Mouse (Mus musculus): ENCODE data around the gene Kcnq1.
A peak's percentile ranks its signal among the peaks of the same experiment; 100 is the strongest.

Kcnq1 gene

DNA sequence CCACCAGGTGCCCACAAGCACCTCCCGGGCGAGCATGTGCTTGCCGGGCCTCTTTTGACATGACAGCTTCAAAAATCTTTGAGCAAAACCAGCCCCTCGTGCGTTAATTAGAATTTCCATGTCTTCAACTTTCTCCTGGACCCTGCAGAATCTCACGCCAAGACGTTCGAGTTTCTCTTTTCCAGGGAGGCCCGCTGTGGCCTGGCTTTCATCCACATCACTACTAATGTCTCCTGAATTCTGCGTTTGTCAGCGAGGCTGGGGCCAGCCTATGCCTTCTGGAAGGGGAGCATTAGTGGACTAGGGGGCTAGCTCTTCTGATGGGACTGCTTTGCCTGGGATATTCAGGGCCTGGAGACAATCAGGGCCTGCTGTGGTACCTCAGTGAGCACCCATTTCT lies 159.2 kb downstream of the Kcnq1 start:
- DNase-seq (ENCODE audit: low read depth in 1 of 2, low spot score in 2 of 2): no peak

DNA sequence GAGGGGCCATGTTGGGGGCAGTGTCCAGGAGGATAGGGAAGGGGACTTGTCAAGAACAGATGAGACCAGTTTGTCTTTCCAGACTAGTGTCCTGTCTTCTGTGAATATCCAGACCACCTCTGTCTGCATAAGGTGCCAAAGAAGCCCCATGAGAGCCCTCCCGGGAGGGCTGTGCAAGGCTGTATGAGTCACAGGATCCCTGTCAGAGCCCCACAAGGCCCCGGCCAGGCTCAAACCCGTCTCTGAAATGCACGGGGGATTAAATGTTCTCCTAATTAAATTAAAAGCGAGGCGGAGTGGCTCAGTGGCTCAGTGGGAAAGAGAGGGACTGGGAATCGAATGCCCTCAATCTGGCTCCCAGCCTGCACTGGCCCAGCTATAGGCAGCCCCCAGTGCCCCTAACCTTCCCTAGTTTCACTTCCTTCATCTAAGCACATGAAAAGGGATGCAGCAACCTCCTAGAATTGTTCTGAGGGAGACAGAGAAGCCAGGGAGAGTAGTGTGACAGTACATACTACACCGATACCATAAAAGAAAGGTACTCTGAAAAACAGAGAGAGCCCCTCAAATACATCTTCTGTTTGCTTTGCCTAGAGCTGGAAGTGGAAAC lies 159.8 kb downstream of the Kcnq1 start:
- no peak for DNase-seq (ENCODE audit: low read depth in 1 of 2, low spot score in 2 of 2)

DNA sequence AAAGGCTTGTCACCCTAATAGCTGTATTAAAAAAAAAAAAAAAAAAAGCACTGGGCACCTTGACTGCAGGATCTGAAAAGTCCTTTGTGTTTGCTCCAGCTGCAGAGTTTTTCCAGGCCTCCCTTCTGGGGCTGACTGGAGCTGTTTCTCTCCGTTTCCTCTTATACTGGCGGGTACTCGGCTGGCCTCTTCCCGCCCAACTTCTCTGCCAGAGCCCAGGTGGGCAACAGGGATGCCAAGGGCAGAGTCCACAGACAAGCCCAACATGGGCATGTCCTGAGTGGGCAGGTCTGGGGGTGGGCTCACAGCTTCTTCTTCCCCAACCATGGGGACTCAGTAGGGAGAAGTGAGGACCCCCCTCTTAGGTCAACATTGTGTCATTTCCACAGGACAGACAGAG lies 167.6 kb downstream of the Kcnq1 start:
- no peak for DNase-seq (ENCODE audit: low read depth in 1 of 2, low spot score in 2 of 2)

DNA sequence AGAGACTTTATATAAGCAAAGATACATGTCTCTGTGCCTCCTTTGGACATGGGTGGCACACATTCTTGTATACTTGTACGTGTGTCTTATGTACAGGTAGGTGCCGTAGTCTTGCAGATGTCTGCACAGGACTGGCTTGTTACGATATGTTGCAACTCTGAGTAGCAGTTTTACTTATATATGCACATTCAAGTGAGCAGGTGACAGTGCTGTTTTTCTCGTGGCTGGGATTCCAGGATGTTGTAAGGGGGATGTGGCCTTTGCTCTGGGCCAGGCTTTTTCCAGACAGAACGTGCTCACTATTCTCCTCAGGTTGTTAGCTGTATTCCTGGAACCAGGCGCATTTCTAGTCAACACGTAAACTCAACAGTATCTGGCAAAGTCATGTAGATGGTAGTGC lies 168.9 kb downstream of the Kcnq1 start:
- no peak for DNase-seq (ENCODE audit: low read depth in 1 of 2, low spot score in 2 of 2)

DNA sequence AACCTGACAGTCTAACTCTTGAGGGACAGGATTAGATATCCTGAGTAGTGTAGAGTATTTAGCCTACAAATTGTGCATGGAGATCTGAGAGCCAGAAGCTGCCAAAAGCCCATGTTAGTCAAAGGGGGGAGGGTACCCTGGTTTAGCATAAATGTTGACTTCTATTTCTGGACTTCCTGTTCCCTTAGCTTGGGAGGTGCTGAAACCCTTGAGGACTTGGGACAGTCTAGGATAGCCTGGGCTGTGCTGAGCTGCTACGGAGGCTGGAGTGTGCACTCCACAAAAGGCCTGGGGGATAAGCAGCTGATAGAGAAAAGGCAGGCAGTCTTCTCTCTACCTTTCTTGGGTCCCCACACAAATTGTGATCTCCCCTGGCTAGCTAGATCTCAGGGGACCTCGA lies 177.5 kb downstream of the Kcnq1 start:
- DNase-seq (ENCODE audit: low read depth in 1 of 2, low spot score in 2 of 2): no peak

DNA sequence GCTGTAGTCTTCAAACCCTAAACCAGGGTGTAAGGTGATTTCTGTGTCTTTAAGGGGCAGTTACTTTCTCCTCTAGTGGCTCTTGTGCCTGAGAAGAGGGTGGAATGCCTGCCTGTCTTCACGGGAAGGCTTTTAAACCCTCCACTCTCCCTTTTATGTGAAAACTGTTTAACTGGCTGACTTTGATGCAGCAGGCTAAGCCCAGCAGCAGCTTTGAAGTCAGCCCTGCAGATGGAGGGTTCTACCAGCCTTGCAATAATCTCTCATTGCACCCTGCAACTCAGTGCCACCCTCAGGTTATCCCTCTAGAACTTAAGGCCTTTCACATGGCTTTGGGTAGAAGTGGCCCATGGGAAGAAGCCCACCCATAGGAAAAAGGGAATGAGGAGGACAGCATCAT lies 178.7 kb downstream of the Kcnq1 start:
- DNase-seq (ENCODE audit: low read depth in 1 of 2, low spot score in 2 of 2): no peak

DNA sequence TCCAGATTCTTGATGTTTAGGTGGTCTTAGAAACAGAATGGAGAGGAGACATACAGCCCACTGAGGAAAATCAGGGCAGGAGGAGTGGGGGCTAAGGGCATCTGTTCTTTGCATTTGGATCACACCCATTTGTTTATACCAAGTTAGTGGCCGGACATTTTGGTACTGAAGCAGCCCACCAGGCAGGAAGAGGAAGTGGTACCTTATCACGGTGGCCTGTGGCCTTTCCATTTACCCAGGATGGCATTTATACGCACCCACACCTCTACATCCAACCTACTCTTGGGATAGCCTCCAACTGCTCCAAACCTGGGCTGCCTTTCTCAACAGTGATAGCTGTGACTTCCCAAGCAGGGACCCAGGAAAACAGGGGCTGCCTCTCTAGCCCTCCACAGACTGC lies 179.3 kb downstream of the Kcnq1 start:
- no peak for DNase-seq (ENCODE audit: low read depth in 1 of 2, low spot score in 2 of 2)

DNA sequence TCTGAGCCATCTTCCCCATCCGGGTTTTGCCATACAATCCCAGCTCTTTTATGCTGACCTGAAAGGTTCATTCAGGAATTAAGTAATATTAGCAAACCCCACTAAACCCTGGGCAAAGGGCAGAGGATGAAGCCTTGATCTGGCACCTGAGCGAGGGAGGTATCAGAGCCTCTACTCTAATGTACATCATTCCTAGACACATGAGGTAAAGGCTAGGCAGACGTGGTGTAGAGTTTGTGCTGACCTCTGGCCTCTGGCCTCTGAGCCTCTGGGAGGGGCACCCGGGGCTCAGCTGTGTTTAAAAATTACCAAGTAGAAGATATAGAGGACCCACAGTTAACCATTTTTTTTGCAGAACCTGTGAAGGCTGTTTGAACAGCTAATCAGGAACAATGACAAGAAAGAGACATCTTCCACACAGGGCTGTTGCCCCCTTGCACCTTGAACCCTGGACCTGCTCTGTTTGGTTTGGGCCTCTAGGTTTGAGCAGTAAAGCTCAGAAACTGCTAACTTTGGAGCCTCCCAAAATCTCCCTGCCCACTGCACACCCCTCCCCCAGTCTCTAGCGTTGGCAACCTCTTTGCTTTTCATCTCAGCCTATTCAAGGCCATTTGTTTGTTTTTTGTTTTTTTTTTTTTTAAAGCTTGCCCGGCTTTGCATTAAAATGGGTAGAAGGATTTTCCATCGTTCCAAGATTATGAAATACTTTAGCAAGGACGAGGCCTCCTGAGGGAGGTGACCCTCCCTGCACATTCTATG lies 180.5 kb downstream of the Kcnq1 start:
- DNase-seq (ENCODE audit: low read depth in 1 of 2, low spot score in 2 of 2): no peak

DNA sequence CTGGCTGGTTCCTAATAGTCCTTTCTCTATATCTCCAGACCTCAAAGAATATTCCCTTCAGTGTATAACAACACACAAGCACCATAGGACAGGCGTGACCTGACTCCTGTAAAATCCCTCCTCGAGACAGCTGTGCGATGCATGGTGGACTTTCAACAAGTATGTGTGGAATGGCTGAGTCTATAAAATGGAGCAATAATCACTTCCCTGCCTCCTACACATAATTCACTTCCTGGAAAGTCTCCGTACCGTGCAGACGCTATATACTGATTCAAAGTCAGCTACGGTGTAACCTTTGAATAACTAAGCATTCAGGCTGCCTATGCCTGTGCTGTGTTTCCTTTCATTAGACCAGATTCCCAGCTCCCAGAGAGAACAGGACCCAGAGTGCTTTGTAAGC lies 182.0 kb downstream of the Kcnq1 start:
- DNase-seq (ENCODE audit: low read depth in 1 of 2, low spot score in 2 of 2): no peak

DNA sequence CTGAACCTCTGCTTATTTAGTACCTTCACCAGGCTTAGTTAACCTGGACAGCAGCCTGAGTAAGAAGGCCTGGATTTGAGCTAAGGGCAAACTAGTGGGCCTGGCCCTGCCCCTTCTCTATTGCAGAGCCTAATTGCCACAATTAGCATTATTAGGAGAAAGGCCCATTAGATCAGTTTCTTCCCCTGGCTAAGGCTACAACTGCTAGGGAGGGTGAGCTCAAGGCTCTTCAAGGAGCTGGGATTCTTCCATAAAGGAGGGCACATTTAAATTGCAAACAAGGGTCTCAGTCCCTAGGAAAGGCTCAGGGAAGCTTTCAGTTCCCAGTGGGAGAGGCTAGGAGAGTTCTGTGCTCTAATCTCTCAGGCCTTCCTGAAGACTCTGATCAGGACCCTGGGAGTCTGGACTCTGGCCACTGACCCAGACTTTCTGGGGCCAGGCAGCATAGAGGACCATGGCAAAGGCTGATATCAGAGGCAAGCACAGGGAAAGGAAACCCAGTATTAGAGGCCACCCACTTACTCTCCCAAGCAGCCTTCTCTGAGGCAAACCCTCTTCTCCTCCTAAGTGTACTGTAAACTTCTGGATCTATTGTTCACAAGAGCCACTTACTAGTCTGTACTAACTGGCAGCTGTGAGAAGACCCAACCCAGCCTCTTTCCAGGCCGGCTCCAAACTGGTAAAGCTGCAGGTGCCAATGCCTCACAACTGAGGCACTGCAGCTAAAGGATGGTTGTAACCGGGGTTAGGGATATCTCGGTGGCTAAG lies 183.1 kb downstream of the Kcnq1 start:
- DNase-seq (ENCODE audit: low read depth in 1 of 2, low spot score in 2 of 2): no peak

DNA sequence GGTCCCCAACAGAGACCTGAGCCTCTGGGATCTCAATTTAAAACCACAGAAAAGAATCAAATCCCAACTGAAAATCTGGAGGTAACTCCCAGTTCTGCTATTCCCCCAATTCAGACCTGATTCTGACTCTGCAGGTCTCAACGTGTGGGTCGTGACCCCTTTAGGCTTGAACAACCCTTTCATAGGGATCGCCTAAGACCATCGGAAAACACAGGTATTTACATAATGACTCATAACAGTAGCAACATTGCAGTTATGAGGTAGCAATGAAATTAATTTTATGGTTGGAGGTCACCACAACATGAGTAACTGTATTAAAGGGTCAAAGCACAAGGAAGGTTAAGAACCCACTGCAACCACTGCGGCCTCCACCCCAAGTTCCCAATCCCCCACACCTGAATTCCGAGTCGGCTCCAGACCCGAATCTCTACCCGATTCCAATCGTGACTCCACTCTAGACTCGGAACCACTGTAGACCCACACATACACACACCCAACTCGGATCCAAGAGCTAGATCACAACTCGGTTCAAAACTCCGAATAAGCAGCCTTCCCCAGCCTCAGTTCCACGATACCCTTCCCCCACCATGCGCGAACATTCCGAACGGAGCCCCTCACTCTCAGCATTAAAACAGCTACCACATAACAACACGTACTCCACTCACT lies 188.7 kb downstream of the Kcnq1 start:
- DNase-seq (ENCODE audit: low read depth in 1 of 2, low spot score in 2 of 2): no peak

DNA sequence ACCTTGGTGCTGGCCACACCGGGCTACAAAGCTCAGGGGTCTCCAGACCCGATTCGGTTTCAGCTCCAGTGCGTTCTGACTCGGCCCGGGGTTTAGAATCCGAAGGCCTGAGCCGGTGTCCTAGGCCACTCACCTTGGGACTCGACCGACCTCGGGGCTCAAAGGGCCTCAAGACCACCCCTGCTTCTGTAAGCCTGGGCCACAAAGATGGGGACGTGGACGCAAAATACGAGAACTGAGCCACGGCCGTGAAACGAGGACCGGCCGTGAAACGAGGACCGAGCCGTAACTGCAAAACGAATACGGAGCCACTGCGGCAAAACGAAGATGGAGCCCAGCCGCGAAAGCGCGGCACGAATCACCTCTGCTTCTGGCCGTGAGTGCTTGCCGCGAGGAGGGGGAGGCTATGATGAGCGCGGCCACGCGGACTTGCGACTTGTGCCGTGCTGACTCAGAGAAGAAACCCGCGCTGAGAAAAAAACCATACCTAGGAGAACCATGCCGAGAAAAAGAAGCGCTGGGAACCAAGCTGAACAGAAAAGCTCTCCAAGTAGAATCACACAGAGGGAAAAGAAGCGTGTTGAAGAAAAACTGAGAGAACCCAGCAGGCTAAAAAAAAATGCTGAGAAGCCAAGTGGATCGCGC lies 189.3 kb downstream of the Kcnq1 start:
- peak in 1 of 2 experiments; percentile 13 for DNase-seq (ENCODE audit: low read depth in 1 of 2, low spot score in 2 of 2)

DNA sequence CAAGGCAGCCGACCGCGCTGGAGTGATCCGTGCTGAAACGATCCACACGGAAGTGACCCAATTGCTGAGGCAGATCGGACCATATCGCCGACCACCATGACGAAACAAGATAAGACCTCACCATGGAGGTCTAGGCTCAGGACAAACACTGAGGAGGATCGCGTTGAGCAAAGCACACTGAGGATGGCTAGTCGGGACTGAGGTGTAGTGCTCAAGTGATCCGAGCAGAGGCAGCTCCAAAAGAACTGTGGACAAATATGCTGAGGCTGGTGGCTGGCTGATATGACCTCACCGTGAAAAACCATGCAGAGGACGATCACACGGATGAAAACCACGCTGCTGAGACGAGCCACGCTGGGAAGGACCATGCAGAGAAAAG lies 189.8 kb downstream of the Kcnq1 start:
- no peak for DNase-seq (ENCODE audit: low read depth in 1 of 2, low spot score in 2 of 2)

DNA sequence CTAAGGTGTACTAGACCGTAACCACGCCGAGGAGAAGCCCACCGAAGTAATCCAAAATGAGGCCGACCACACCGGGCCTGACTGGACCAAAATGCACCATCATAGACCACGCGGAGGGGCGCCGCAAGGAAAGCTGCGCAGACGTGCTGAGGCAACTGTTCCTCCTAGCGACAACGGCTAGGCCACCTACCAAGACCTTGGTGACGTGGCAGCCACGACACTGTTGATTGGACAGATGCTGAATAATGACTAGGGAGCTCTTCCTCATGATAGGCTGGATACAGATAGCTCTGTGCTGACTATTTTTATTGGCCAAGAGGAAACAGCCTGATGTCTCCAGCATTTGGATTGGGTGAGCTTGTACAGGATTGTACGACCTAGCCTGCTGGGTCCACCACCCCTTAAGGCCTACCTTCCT lies 190.2 kb downstream of the Kcnq1 start:
- peak; percentile 78 to 81 for DNase-seq (ENCODE audit: low read depth in 1 of 2, low spot score in 2 of 2)

DNA sequence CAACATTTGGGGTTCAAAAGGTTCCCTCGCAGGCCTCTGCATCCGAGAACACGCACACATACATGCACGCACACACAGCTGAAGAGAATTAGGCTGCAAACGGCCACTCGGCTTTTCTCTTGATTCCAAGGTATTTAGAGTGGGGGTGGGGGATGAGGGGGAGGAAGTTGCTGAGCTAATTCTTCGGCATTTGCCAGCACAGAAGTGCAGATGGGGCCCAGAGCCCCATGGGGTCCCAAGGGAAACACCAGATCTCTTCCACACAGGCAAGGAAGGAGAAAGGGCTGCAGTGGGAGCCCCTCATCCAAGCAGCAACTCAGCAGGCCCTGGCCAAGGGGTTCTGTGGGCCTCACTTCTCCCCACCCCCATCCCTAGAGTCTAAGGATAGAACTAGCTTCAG lies 193.9 kb downstream of the Kcnq1 start:
- no peak for DNase-seq (ENCODE audit: low read depth in 1 of 2, low spot score in 2 of 2)

DNA sequence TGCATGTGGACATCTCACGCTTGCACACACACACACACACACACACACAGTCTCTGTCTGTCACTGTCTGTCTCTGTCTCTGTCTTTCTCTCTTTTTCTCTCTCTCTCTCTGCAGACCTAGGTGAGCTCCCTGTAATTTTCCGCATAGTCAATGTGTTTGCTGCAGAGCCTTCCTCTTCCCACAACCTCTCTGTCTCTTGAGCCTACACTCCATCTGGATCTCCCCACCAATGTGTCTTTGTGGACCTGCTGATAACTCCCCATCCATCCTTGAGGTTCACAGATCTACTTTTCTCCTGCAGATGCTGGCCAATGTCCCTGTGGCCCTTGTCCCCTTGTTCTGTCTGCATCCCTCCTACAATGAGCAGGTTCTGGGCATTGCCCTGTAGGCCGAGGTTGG lies 194.5 kb downstream of the Kcnq1 start:
- no peak for DNase-seq (ENCODE audit: low read depth in 1 of 2, low spot score in 2 of 2)

DNA sequence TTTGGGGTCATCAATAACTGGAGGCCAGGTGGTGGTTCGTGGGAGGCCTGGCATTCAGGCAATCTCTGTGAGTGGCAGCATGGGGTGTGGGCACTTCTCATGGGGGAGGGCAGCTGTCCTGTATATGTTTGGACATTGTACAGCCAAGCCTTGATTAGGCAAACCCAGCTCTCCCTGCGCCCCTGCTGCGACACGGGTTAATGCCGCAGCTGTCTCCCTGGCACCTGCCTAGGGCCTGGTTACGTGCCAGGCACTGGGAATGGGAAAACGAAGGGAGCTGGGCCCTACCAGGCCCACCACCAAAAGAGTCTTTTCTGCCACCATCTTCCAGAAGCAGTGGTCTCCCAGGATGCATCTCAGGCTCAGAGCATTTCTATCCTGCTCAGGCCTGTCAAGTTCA lies 196.0 kb downstream of the Kcnq1 start:
- no peak for DNase-seq (ENCODE audit: low read depth in 1 of 2, low spot score in 2 of 2)

DNA sequence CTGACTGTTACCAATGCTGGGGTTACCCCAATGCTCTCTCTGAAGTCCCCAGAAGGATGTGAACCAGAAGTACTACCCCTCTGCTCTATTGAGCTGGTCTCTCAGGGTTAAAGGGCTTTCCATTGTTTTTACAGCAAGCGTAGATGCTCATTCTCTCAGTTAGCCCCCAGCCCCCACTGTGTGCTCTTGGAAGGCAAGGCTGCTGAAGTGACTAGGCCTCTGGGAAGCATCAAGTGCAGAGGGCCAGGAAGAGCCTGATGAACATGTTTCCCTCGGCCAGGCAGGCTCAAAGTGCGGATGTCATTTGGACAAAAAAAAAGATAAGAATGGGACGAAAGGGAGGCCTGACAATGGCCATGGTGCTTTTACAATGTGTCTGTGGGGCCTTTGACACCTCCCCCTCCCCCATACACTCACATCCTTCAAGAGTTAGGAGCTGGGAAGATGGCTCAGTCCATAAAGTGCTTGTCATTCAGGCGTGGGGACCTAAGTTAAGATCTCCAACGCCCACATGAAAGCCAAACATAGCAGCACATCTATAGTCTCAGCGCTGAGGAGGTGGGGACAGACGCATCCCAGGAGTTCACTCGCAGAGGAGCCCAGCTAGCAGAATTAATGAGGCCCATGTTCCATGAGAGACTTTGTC lies 196.6 kb downstream of the Kcnq1 start:
- DNase-seq (ENCODE audit: low read depth in 1 of 2, low spot score in 2 of 2): no peak

DNA sequence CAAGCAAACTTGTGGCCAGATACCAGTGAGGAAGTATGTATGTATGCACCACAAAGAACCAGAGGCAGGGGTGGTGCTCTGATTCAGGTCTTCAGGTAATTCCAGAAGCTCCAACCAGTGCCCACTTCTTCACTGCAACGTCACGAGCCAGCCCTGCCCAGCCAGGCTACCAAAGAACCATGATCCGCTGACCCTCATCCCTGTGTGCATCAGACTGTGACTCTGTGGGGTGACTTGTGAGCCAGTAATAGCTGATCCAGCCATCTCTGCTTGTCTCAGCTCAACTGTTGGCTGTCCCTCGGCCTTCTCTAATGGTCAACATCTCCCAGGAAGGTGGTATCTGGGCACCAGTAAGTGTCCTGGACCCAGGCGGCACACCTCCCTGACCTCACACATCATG lies 197.4 kb downstream of the Kcnq1 start:
- no peak for DNase-seq (ENCODE audit: low read depth in 1 of 2, low spot score in 2 of 2)

DNA sequence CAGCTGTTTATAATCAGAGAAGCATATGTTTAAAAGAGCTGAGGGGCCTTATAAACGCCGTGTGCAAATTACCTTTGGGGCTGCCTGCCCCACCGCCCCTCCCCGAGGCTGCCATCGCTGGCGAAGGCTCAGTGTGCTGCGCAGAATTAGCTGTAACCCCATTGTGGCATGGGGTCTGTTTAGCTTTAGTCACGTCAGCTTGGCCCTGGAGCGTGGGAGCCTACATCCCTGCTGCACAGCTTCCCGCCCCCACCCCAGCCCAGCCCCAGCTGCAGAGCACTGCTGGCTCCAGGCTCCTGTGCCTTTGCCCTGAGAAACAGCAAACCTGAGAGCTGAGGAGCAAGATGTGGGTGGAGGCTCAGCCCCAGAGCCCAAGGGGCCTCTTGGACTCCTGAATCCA lies 199.6 kb downstream of the Kcnq1 start:
- no peak for DNase-seq (ENCODE audit: low read depth in 1 of 2, low spot score in 2 of 2)

DNA sequence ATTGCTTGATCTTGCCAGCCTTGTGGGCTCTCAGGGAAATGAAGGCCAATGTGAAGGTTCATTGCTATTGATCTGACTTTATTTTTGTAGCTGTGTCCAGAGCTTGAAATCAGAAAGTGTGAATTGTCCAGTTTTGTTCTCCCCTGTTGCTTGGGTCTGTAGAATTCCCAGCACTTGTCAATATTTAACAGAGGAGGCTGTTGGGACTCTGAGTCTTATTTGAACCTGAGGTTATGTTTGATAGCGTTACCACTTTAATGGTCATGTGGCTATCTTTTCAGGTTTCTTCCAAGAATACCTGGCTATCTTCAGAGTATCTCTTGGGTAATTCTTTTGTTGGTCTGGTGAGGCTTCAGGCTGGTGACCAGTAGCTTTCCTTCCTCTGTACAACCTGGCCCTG lies 201.8 kb downstream of the Kcnq1 start:
- DNase-seq (ENCODE audit: low read depth in 1 of 2, low spot score in 2 of 2): no peak
